Mouse (Mus musculus): ENCODE measurements at regions not wholly inside any gene's neighbourhood (a gene's known extent, or its start where the extent isn't known, plus 50 kb on each side); places are given as distances from the start of the nearest gene placed in this dataset.

GRCm38 (mm10) chr10:17411300-17411987, 311.6 kb upstream of the Cited2 start:
- no peaks in the 10 kb centered on the region for H3K27me3 ChIP-seq (ENCODE audit: control insufficient read depth, insufficient read depth, low read length)
- TF ChIP-seq EP300 (IDR thresholded peaks at IDR 0.05; ENCODE audit: insufficient read depth, low read depth, low read length) (no peak), CTCF (IDR thresholded peaks at IDR 0.05) (no peak), POLR2A (IDR thresholded peaks at IDR 0.05; ENCODE audit: insufficient read depth, low read depth, low read length) (no peak)
- 48% methylated on average over 4 of the region's 4 CpGs for WGBS
- no peak overlapping the region for H3K9ac ChIP-seq (ENCODE audit: low read depth, low read length)
- H3K36me3 ChIP-seq (ENCODE audit: control insufficient read depth, insufficient read depth, low read length): no peaks in the 10 kb centered on the region; the same call in 1 of the 2 replicates
- no peak overlapping the region for H3K27ac ChIP-seq
- H3K4me3 ChIP-seq: no peak overlapping the region
- H3K79me2 ChIP-seq (replicated peaks; ENCODE audit: control insufficient read depth, insufficient read depth, low read length): no peaks in the 10 kb centered on the region
- H3K4me1 ChIP-seq (ENCODE audit: control insufficient read depth, insufficient read depth, low read length): peaks cover 1% of the 10 kb centered on the region
- DNase-seq: peak in 1 of 2 experiments; percentile 15
- intact Hi-C loops (cut with DNase I): no loop called here

GRCm38 (mm10) chr10:17415112-17415511, 307.9 kb upstream of the Cited2 start:
- Histone ChIP-seq H3K27ac (no peak overlapping the region), H3K27me3 (ENCODE audit: control insufficient read depth, insufficient read depth, low read length) (no peaks in the 10 kb centered on the region), H3K36me3 (ENCODE audit: control insufficient read depth, insufficient read depth, low read length) (no peaks in the 10 kb centered on the region), H3K4me1 (ENCODE audit: control insufficient read depth, insufficient read depth, low read length) (peaks cover 3% of the 10 kb centered on the region), H3K79me2 (replicated peaks; ENCODE audit: control insufficient read depth, insufficient read depth, low read length) (no peaks in the 10 kb centered on the region), H3K9ac (ENCODE audit: low read depth, low read length) (no peak overlapping the region), H3K4me3 (no peak overlapping the region)
- TF ChIP-seq CTCF (IDR thresholded peaks at IDR 0.05) (no peak), POLR2A (IDR thresholded peaks at IDR 0.05; ENCODE audit: insufficient read depth, low read depth, low read length) (no peak), EP300 (IDR thresholded peaks at IDR 0.05; ENCODE audit: insufficient read depth, low read depth, low read length) (no peak)
- intact Hi-C loops (cut with DNase I): no loop called here
- DNase-seq: no peak
- 83% methylated on average over 3 of the region's 3 CpGs for WGBS

- no peaks in the 10 kb centered on the region for H3K36me3 ChIP-seq (ENCODE audit: control insufficient read depth, insufficient read depth, low read length)
- H3K27ac ChIP-seq: no peak overlapping the region
- no peaks in the 10 kb centered on the region for H3K27me3 ChIP-seq (ENCODE audit: control insufficient read depth, insufficient read depth, low read length)
- no peak for TF ChIP-seq POLR2A (IDR thresholded peaks at IDR 0.05; ENCODE audit: insufficient read depth, low read depth, low read length)
- TF ChIP-seq EP300 (IDR thresholded peaks at IDR 0.05; ENCODE audit: insufficient read depth, low read depth, low read length): no peak
- no peak for TF ChIP-seq CTCF (IDR thresholded peaks at IDR 0.05)
- WGBS: 90% methylated on average over 1 of the region's 1 CpGs
- intact Hi-C loops (cut with DNase I): no loop called here
- H3K9ac ChIP-seq (ENCODE audit: low read depth, low read length): no peak overlapping the region
- DNase-seq: no peak
- no peaks in the 10 kb centered on the region for H3K79me2 ChIP-seq (replicated peaks; ENCODE audit: control insufficient read depth, insufficient read depth, low read length)
- no peak overlapping the region for H3K4me3 ChIP-seq
- H3K4me1 ChIP-seq (ENCODE audit: control insufficient read depth, insufficient read depth, low read length): peaks cover 3% of the 10 kb centered on the region
Measured at GRCm38 (mm10) chr10:17416121-17416520, 306.9 kb upstream of the Cited2 start.

- WGBS: 80% methylated on average over 1 of the region's 1 CpGs
- TF ChIP-seq POLR2A (IDR thresholded peaks at IDR 0.05; ENCODE audit: insufficient read depth, low read depth, low read length): no peak
- intact Hi-C loops (cut with DNase I): no loop called here
Measured at GRCm38 (mm10) chr10:17417394-17417793, 305.6 kb upstream of the Cited2 start.

GRCm38 (mm10) chr10:17418227-17418685, 304.8 kb upstream of the Cited2 start:
- Histone ChIP-seq H3K9ac (ENCODE audit: low read depth, low read length) (no peak overlapping the region), H3K4me1 (ENCODE audit: control insufficient read depth, insufficient read depth, low read length) (peaks cover 2% of the 10 kb centered on the region), H3K36me3 (ENCODE audit: control insufficient read depth, insufficient read depth, low read length) (no peaks in the 10 kb centered on the region), H3K27ac (no peak overlapping the region), H3K4me3 (no peak overlapping the region), H3K27me3 (ENCODE audit: control insufficient read depth, insufficient read depth, low read length) (no peaks in the 10 kb centered on the region), H3K79me2 (replicated peaks; ENCODE audit: control insufficient read depth, insufficient read depth, low read length) (no peaks in the 10 kb centered on the region)
- TF ChIP-seq CTCF (IDR thresholded peaks at IDR 0.05) (no peak), POLR2A (IDR thresholded peaks at IDR 0.05; ENCODE audit: insufficient read depth, low read depth, low read length) (no peak), EP300 (IDR thresholded peaks at IDR 0.05; ENCODE audit: insufficient read depth, low read depth, low read length) (no peak)
- WGBS: 60% methylated on average over 7 of the region's 7 CpGs
- DNase-seq: peak; percentile 18 to 38
- intact Hi-C loops (cut with DNase I): no loop called here

More at GRCm38 (mm10) chr10:17417394-17417793, 305.6 kb upstream of the Cited2 start:
- peaks cover 2% of the 10 kb centered on the region for H3K4me1 ChIP-seq (ENCODE audit: control insufficient read depth, insufficient read depth, low read length)
- no peak overlapping the region for H3K27ac ChIP-seq
- no peaks in the 10 kb centered on the region for H3K79me2 ChIP-seq (replicated peaks; ENCODE audit: control insufficient read depth, insufficient read depth, low read length)
- H3K36me3 ChIP-seq (ENCODE audit: control insufficient read depth, insufficient read depth, low read length): no peaks in the 10 kb centered on the region
- no peak for DNase-seq
- H3K9ac ChIP-seq (ENCODE audit: low read depth, low read length): no peak overlapping the region
- H3K27me3 ChIP-seq (ENCODE audit: control insufficient read depth, insufficient read depth, low read length): no peaks in the 10 kb centered on the region
- H3K4me3 ChIP-seq: no peak overlapping the region

- H3K36me3 ChIP-seq (ENCODE audit: control insufficient read depth, insufficient read depth, low read length): no peaks in the 10 kb centered on the region
- DNase-seq: no peak
- H3K27ac ChIP-seq: no peak overlapping the region
- WGBS: 68% methylated on average over 4 of the region's 4 CpGs
- H3K9ac ChIP-seq (ENCODE audit: low read depth, low read length): no peak overlapping the region
- TF ChIP-seq POLR2A (IDR thresholded peaks at IDR 0.05; ENCODE audit: insufficient read depth, low read depth, low read length) (no peak), CTCF (IDR thresholded peaks at IDR 0.05) (no peak), EP300 (IDR thresholded peaks at IDR 0.05; ENCODE audit: insufficient read depth, low read depth, low read length) (no peak)
- peaks cover 2% of the 10 kb centered on the region; the same call in 1 of the 2 replicates for H3K27me3 ChIP-seq (ENCODE audit: control insufficient read depth, insufficient read depth, low read length)
- H3K4me1 ChIP-seq (ENCODE audit: control insufficient read depth, insufficient read depth, low read length): no peaks in the 10 kb centered on the region
- intact Hi-C loops (cut with DNase I): no loop called here
- no peaks in the 10 kb centered on the region for H3K79me2 ChIP-seq (replicated peaks; ENCODE audit: control insufficient read depth, insufficient read depth, low read length)
- no peak overlapping the region for H3K4me3 ChIP-seq
Measured at GRCm38 (mm10) chr10:17423584-17424278, 299.3 kb upstream of the Cited2 start.

All from heart, adult 2 months (tissue).